Mouse (Mus musculus) lung, postnatal 0 days (tissue): ENCODE results near the gene Defa23. TPM values are rescaled to one million over a fixed set of nuclear protein-coding genes. Genes with fewer than 3 reads are reported as not detected.
"Not testable (repeated sequence)": the region's sequence is repeated elsewhere in the genome, so short reads cannot be mapped to it uniquely, and the experiment has no call there.

Experiments
- ATAC-seq: fragments of 200-750 bp; cut with Nextera tagmentation; 2 replicates; pipeline ENCODE4 v1.8.0; 2017; ENCODE audit warnings: moderate library complexity
- DNase-seq: peaks from one replicate; pipeline ENCODE4 v3.0.0-alpha.2; 2016; ENCODE audit warnings: low spot score
- H3K27ac ChIP-seq: fragments of 300-500 bp; sonication (generic); 2 replicates; pipeline ENCODE4 v1.5.1; 2014; ENCODE audit warnings: antibody characterized with exemption, mild to moderate bottlenecking, low read length, mixed read lengths
- H3K27me3 ChIP-seq: fragments of 300-500 bp; sonication (generic); replicated peaks from 2 replicates; pipeline ENCODE4 v1.6.1; 2014; ENCODE audit warnings: low read length, mixed read lengths; ENCODE audit not compliant: insufficient read depth
- H3K36me3 ChIP-seq: fragments of 300-500 bp; sonication (generic); 2 replicates; pipeline ENCODE4 v1.6.1; 2014; ENCODE audit warnings: low read length, mixed read lengths; ENCODE audit not compliant: insufficient read depth
- H3K4me1 ChIP-seq: fragments of 300-500 bp; sonication (generic); 2 replicates; pipeline ENCODE4 v1.6.1; 2014; ENCODE audit warnings: antibody characterized with exemption, low read depth, low read length, mixed read lengths; ENCODE audit not compliant: insufficient read depth
- H3K4me2 ChIP-seq: fragments of 300-500 bp; sonication (generic); replicated peaks from 2 replicates; pipeline ENCODE4 v1.6.1; 2014; ENCODE audit warnings: low read depth, mild to moderate bottlenecking, low read length, moderate library complexity, mixed read lengths
- H3K4me3 ChIP-seq: fragments of 300-500 bp; sonication (generic); 2 replicates; pipeline ENCODE4 v1.5.1; 2014; ENCODE audit warnings: low read depth, low read length
- H3K9ac ChIP-seq: fragments of 300-500 bp; sonication (generic); replicated peaks from 2 replicates; pipeline ENCODE4 v1.6.1; 2014; ENCODE audit warnings: low read depth, mild to moderate bottlenecking
- H3K9me3 ChIP-seq: fragments of 300-500 bp; sonication (generic); 2 replicates; pipeline ENCODE4 v1.6.1; 2016; ENCODE audit warnings: low read length, mixed read lengths
- CTCF ChIP-seq: IDR thresholded peaks from 2 replicates; pipeline ENCODE4 v1.5.1; 2016; ENCODE audit warnings: antibody characterized with exemption, mild to moderate bottlenecking
- EP300 ChIP-seq: IDR thresholded peaks from 2 replicates; pipeline ENCODE4 v1.6.1; 2016; ENCODE audit warnings: antibody characterized with exemption, mild to moderate bottlenecking, control low read depth
- WGBS: fragments of 180-500 bp; shearing (Covaris S2); extraction: QIAGEN DNeasy Blood & Tissue Kit; methylation state at CpG from one replicate; pipeline ENCODE4 v1.1.7; 2014; 5-methylcytosine and 5-hydroxymethylcytosine counted together
- polyA plus RNA-seq: library from polyadenylated mRNA; unstranded; fragments of >200 nt; fragmentation: Nextera tagmentation; extraction: Ambion mirVana; gene quantifications from 2 replicates; pipeline ENCODE4 v1.2.1, GENCODE M21; 2015

The Defa23 gene
- polyA plus RNA-seq: not detected in 2 replicates

- not testable (repeated sequence) for H3K9ac ChIP-seq, H3K4me3 ChIP-seq, H3K27ac ChIP-seq, H3K27me3 ChIP-seq, H3K36me3 ChIP-seq, H3K9me3 ChIP-seq, H3K4me2 ChIP-seq, ATAC-seq, H3K4me1 ChIP-seq, DNase-seq
- no CpG with 5 or more reads among the region's 1 CpGs for WGBS
Observed at GRCm38 (mm10) chr8:21054747-21055146, at the start of gene Defa23. Gene Defa23 (plus strand): TSS chr8:21055047.

- no peak overlapping the region for H3K9ac ChIP-seq
- H3K4me1 ChIP-seq: no peaks in the 10 kb centered on the region
- H3K36me3 ChIP-seq: no peaks in the 10 kb centered on the region
- WGBS: 8% methylated on average over 1 of the region's 1 CpGs
- H3K4me2 ChIP-seq: no peak overlapping the region
- H3K27me3 ChIP-seq: no peaks in the 10 kb centered on the region
- H3K9me3 ChIP-seq: no peaks in the 10 kb centered on the region
- no peak overlapping the region for H3K4me3 ChIP-seq
- TF ChIP-seq CTCF (no peak), EP300 (no peak)
- DNase-seq (no peak), ATAC-seq (no peak)
- no peak overlapping the region for H3K27ac ChIP-seq
Observed at GRCm38 (mm10) chr8:21006801-21007200, 48.0 kb upstream of the Defa23 start.

DNA sequence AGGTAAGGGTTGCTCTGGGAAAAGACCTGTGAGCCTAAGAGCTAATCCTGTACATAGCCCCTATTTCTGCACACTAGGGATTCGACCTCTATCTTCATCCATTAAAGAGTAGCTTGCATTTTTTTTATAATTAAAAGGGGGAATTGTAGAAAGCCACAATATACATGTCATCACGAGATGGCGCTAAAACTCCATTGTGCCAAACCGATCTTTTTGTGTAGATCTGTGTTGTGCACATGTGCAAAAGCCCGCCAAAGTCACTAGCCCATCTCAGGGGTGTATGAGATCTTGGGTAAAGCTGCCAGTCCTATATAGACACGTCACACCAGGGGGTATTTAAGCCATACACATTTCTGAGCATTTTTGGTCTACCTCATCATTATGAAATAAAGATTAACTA lies 46.3 kb upstream of the Defa23 start:
- not testable (repeated sequence) for DNase-seq, H3K27ac ChIP-seq, H3K9ac ChIP-seq, H3K36me3 ChIP-seq, ATAC-seq, H3K4me3 ChIP-seq, H3K9me3 ChIP-seq, H3K4me2 ChIP-seq, H3K4me1 ChIP-seq, H3K27me3 ChIP-seq
- 40% methylated on average over 6 of the region's 6 CpGs for WGBS

GRCm38 (mm10) chr8:21010548-21010947 lies 44.3 kb upstream of the Defa23 start:
- WGBS: 48% methylated on average over 1 of the region's 1 CpGs
- not testable (repeated sequence) for ATAC-seq, H3K9ac ChIP-seq, H3K4me1 ChIP-seq, H3K4me3 ChIP-seq, H3K9me3 ChIP-seq, H3K27me3 ChIP-seq, H3K27ac ChIP-seq, DNase-seq, H3K36me3 ChIP-seq, H3K4me2 ChIP-seq

DNA sequence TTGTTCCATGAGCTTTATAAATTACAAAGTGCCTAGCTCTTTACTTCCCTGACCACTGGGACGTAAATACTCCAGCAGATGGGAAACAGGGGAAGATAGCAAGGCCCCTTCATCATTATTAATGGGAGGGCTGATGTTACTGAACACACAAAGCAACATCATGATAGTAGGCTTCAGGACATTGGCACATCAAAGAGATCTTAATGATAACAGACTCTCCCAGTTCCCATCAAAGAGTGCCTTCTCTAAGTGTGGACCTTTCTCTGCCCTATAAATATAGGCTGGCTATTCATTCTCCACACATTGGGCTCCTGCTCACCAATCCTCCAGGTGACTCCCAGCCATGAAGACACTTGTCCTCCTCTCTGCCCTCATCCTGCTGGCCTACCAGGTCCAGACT lies 29.6 kb upstream of the Defa23 start, which contains the start of gene Defa21:
TSS of gene Defa21 (plus strand) at position 301 of the 400 bp plus-strand sequence.
- not testable (repeated sequence) for H3K9ac ChIP-seq, H3K4me3 ChIP-seq, H3K27me3 ChIP-seq, DNase-seq, H3K27ac ChIP-seq, H3K4me2 ChIP-seq, H3K4me1 ChIP-seq, H3K9me3 ChIP-seq, ATAC-seq, H3K36me3 ChIP-seq
- WGBS: no CpG with 5 or more reads among the region's 1 CpGs

DNA sequence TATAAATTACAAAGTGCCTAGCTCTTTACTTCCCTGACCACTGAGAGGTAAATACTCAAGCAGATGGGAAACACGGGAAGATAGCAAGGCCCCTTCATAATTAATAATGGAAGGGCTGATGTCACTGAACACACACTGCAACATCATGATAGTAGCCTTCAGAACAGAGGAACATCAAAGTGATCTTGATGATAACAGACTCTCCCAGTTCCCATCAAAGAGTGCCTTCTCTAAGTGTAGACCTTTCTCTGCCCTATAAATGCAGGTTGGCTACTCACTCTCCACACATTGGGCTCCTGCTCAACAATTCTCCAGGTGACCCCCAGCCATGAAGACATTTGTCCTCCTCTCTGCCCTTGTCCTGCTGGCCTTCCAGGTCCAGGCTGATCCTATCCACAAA lies 9.9 kb downstream of the Defa23 start, which contains the start of gene Defa35:
TSS of gene Defa35 (plus strand) at position 301 of the 400 bp plus-strand sequence.
- not testable (repeated sequence) for H3K4me3 ChIP-seq, H3K9ac ChIP-seq, H3K9me3 ChIP-seq, H3K4me1 ChIP-seq, H3K27ac ChIP-seq, H3K27me3 ChIP-seq, H3K4me2 ChIP-seq, ATAC-seq, H3K36me3 ChIP-seq, DNase-seq
- whole genome bisulfite sequencing: 82% methylated on average over 1 of the region's 1 CpGs

DNA sequence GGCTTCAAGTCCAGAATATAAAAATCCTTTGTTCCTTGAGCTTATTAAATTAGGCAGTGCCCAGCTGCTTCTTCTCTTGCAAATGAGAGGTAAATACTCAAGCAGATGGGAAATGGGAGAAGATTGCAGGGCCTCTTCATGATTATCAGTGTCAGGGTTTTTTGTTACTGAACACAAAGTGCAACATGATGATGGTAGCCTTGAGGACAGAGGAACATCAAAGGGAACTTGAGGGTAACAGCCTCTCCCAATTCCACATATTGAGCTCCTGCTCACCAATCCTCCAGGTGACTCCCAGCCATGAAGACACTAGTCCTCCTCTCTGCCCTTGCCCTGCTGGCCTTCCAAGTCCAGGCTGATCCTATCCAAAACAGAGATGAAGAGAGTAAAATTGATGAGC lies 29.3 kb downstream of the Defa23 start, which contains the start of gene Defa25:
TSS of gene Defa25 (plus strand) at position 301 of the 400 bp plus-strand sequence.
- ATAC-seq, H3K9me3 ChIP-seq, DNase-seq, H3K9ac ChIP-seq, H3K4me2 ChIP-seq, H3K4me1 ChIP-seq, H3K27me3 ChIP-seq, H3K27ac ChIP-seq, H3K36me3 ChIP-seq, H3K4me3 ChIP-seq: not testable (repeated sequence)
